Mouse (Mus musculus) brain, embryonic 14.5 days (tissue): ENCODE data around the gene Mov10.

Experiments used
- CTCF ChIP-seq: fragments of 200-500 bp; IDR thresholded peaks from 2 replicates; pipeline ENCODE4 v1.5.1; 2012; ENCODE audit warnings: inconsistent platforms, mild to moderate bottlenecking, moderate library complexity, borderline replicate concordance; ENCODE audit not compliant: insufficient read depth, insufficient read length; ENCODE audit errors: extremely low read depth
- POLR2A ChIP-seq: fragments of 200-500 bp; IDR thresholded peaks from 2 replicates; pipeline ENCODE4 v1.6.1; 2012; ENCODE audit warnings: mild to moderate bottlenecking, inconsistent platforms, borderline replicate concordance; ENCODE audit not compliant: poor library complexity, insufficient read depth, insufficient read length, severe bottlenecking; ENCODE audit errors: extremely low read depth

DNA sequence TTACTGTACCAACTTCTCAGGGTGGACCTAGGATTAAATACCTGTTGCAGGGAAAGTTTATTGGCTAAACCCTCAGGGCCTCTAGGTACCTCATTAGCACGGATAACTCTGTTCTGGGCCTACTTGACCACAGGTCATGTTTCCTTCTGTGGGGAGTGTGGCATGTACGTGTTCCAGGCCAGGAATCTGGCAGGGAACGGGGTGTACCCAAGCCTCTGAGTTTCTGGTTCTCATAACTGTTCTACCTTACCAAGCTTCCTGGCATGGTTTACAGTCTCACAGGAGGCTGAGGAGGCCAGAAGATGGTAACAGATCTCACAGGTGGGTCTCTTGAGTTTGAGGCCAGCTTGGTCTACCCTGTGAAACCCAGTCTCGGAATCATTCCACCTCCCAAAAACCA, 28.2 kb upstream of the Mov10 start:
- TF ChIP-seq CTCF, result no peak
- TF ChIP-seq POLR2A, result no peak
